Mouse (Mus musculus): Measurements from ENCODE around the gene Myoc. TPM values are rescaled to one million over a fixed set of nuclear protein-coding genes. Genes with fewer than 3 reads are reported as not detected.

The Myoc gene
- total and polyA plus RNA-seq, 3 experiments: 2.5 to 4.9 (median 3.3) TPM

- DNase-seq: peak; percentile 38 to 56
- H3K27me3 ChIP-seq (ENCODE audit: control insufficient read depth, insufficient read depth, low read length): no peaks in the 10 kb centered on the region
- H3K36me3 ChIP-seq (ENCODE audit: control insufficient read depth, insufficient read depth, low read length): no peaks in the 10 kb centered on the region
- WGBS: 42% methylated on average over 11 of the region's 11 CpGs
- no peak overlapping the region for H3K9ac ChIP-seq (ENCODE audit: low read depth, low read length)
- H3K27ac ChIP-seq: no peak overlapping the region
- TF ChIP-seq EP300 (IDR thresholded peaks at IDR 0.05; ENCODE audit: insufficient read depth, low read depth, low read length): no peak
- TF ChIP-seq CTCF (IDR thresholded peaks at IDR 0.05): no peak
- TF ChIP-seq POLR2A (IDR thresholded peaks at IDR 0.05; ENCODE audit: insufficient read depth, low read depth, low read length): no peak
- no peak overlapping the region for H3K4me3 ChIP-seq
- intact Hi-C loops (cut with DNase I): loop anchor here (10.0 kb wide), 2 partner anchors 306 to 686 kb away; partner anchors contain the start of gene 4930558K02Rik
- H3K4me1 ChIP-seq (ENCODE audit: control insufficient read depth, insufficient read depth, low read length): no peaks in the 10 kb centered on the region
- H3K79me2 ChIP-seq (replicated peaks; ENCODE audit: control insufficient read depth, insufficient read depth, low read length): no peaks in the 10 kb centered on the region
These were observed 21.4 kb downstream of the Myoc start for GRCm38 (mm10) chr1:162660276-162660860.

GRCm38 (mm10) chr1:162664826-162665475 lies 26.0 kb downstream of the Myoc start:
- H3K27ac ChIP-seq: no peak overlapping the region
- peak; percentile 67 to 70 for DNase-seq
- no peaks in the 10 kb centered on the region for H3K36me3 ChIP-seq (ENCODE audit: control insufficient read depth, insufficient read depth, low read length)
- no peak overlapping the region for H3K9ac ChIP-seq (ENCODE audit: low read depth, low read length)
- WGBS: 14% methylated on average over 10 of the region's 10 CpGs
- intact Hi-C loops (cut with DNase I): loop anchor here (1.0 to 10.0 kb wide), 4 partner anchors 93 to 690 kb away; partner anchors contain the start of genes 4930558K02Rik and Vamp4
- H3K4me3 ChIP-seq: no peak overlapping the region
- no peaks in the 10 kb centered on the region for H3K4me1 ChIP-seq (ENCODE audit: control insufficient read depth, insufficient read depth, low read length)
- H3K27me3 ChIP-seq (ENCODE audit: control insufficient read depth, insufficient read depth, low read length): no peaks in the 10 kb centered on the region
- TF ChIP-seq EP300 (IDR thresholded peaks at IDR 0.05; ENCODE audit: insufficient read depth, low read depth, low read length) (peak; percentile 93), CTCF (IDR thresholded peaks at IDR 0.05) (peak; percentile 83), POLR2A (IDR thresholded peaks at IDR 0.05; ENCODE audit: insufficient read depth, low read depth, low read length) (no peak)
- H3K79me2 ChIP-seq (replicated peaks; ENCODE audit: control insufficient read depth, insufficient read depth, low read length): no peaks in the 10 kb centered on the region

- TF ChIP-seq EP300 (IDR thresholded peaks at IDR 0.05; ENCODE audit: insufficient read depth, low read depth, low read length) (no peak), CTCF (IDR thresholded peaks at IDR 0.05) (no peak), POLR2A (IDR thresholded peaks at IDR 0.05; ENCODE audit: insufficient read depth, low read depth, low read length) (no peak)
- no peak overlapping the region for H3K27ac ChIP-seq
- no peaks in the 10 kb centered on the region; the same call in 1 of the 2 replicates for H3K36me3 ChIP-seq (ENCODE audit: control insufficient read depth, insufficient read depth, low read length)
- no peak overlapping the region for H3K4me3 ChIP-seq
- intact Hi-C loops (cut with DNase I): loop anchor here (1.0 to 10.0 kb wide), 4 partner anchors 93 to 691 kb away; partner anchors contain the start of genes 4930558K02Rik and Vamp4
- no peak overlapping the region for H3K9ac ChIP-seq (ENCODE audit: low read depth, low read length)
- 5% methylated on average over 11 of the region's 11 CpGs for WGBS
- H3K79me2 ChIP-seq (replicated peaks; ENCODE audit: control insufficient read depth, insufficient read depth, low read length): no peaks in the 10 kb centered on the region
- no peaks in the 10 kb centered on the region for H3K27me3 ChIP-seq (ENCODE audit: control insufficient read depth, insufficient read depth, low read length)
- H3K4me1 ChIP-seq (ENCODE audit: control insufficient read depth, insufficient read depth, low read length): no peaks in the 10 kb centered on the region
- no peak for DNase-seq
These were observed 26.7 kb downstream of the Myoc start for GRCm38 (mm10) chr1:162665486-162666174.

- Histone ChIP-seq H3K27ac (no peak overlapping the region), H3K9ac (ENCODE audit: low read depth, low read length) (no peak overlapping the region), H3K79me2 (replicated peaks; ENCODE audit: control insufficient read depth, insufficient read depth, low read length) (no peaks in the 10 kb centered on the region), H3K36me3 (ENCODE audit: control insufficient read depth, insufficient read depth, low read length) (peaks cover 1% of the 10 kb centered on the region; the same call in 1 of the 2 replicates), H3K4me3 (no peak overlapping the region), H3K27me3 (ENCODE audit: control insufficient read depth, insufficient read depth, low read length) (no peaks in the 10 kb centered on the region), H3K4me1 (ENCODE audit: control insufficient read depth, insufficient read depth, low read length) (no peaks in the 10 kb centered on the region)
- intact Hi-C loops (cut with DNase I): no loop called here
- WGBS: 63% methylated on average over 2 of the region's 2 CpGs
- TF ChIP-seq EP300 (IDR thresholded peaks at IDR 0.05; ENCODE audit: insufficient read depth, low read depth, low read length) (no peak), POLR2A (IDR thresholded peaks at IDR 0.05; ENCODE audit: insufficient read depth, low read depth, low read length) (no peak), CTCF (IDR thresholded peaks at IDR 0.05) (no peak)
- DNase-seq: no peak
These were observed 54.8 kb downstream of the Myoc start for GRCm38 (mm10) chr1:162693721-162694120.

- no peaks in the 10 kb centered on the region for H3K27me3 ChIP-seq (ENCODE audit: control insufficient read depth, insufficient read depth, low read length)
- no peaks in the 10 kb centered on the region for H3K79me2 ChIP-seq (replicated peaks; ENCODE audit: control insufficient read depth, insufficient read depth, low read length)
- no peaks in the 10 kb centered on the region for H3K4me1 ChIP-seq (ENCODE audit: control insufficient read depth, insufficient read depth, low read length)
- H3K4me3 ChIP-seq: no peak overlapping the region
- H3K36me3 ChIP-seq (ENCODE audit: control insufficient read depth, insufficient read depth, low read length): peaks cover 1% of the 10 kb centered on the region; the same call in 1 of the 2 replicates
- no peak overlapping the region for H3K9ac ChIP-seq (ENCODE audit: low read depth, low read length)
- H3K27ac ChIP-seq: no peak overlapping the region
- TF ChIP-seq POLR2A (IDR thresholded peaks at IDR 0.05; ENCODE audit: insufficient read depth, low read depth, low read length) (no peak), EP300 (IDR thresholded peaks at IDR 0.05; ENCODE audit: insufficient read depth, low read depth, low read length) (no peak), CTCF (IDR thresholded peaks at IDR 0.05) (no peak)
- intact Hi-C loops (cut with DNase I): no loop called here
- DNase-seq: no peak
- WGBS: 78% methylated on average over 6 of the region's 6 CpGs
These were observed 58.9 kb downstream of the Myoc start for GRCm38 (mm10) chr1:162697866-162698265.

Small RNAs within 50 kb of the gene (microRNA-seq; reads per million reads assigned to microRNA genes)
- gene Gm27616: 0 to 0.56 reads per million in 2 experiments

Other genes starting within 250 kb of the Myoc start
- gene Dnm3, start 161.1 kb upstream of the Myoc start, total RNA-seq (2021): 1 to 10 TPM; 5.9 to 7.8 TPM
- 1.5 and 2.9 TPM in 2 replicates for gene Dnm3, start 161.1 kb upstream of the Myoc start, polyA plus RNA-seq (2012; rRNA removed)
- 1 to 10 TPM; 4.1 to 5.4 TPM for gene Mettl13, start 90.6 kb upstream of the Myoc start, total RNA-seq (2021)
- 4.1 and 4.5 TPM in 2 replicates for gene Mettl13, start 90.6 kb upstream of the Myoc start, polyA plus RNA-seq (2012; rRNA removed)
- 10 to 100 TPM; 22.5 to 23.1 TPM for gene Vamp4, start 68.6 kb upstream of the Myoc start, total RNA-seq (2021)
- 6.8 and 11.8 TPM in 2 replicates for gene Vamp4, start 68.6 kb upstream of the Myoc start, polyA plus RNA-seq (2012; rRNA removed)
- not detected for gene Myocos, start 19.1 kb downstream of the Myoc start, total RNA-seq (2021)
- not detected in 2 replicates for gene Myocos, start 19.1 kb downstream of the Myoc start, polyA plus RNA-seq (2012; rRNA removed)
- 10 to 100 TPM; 71.7 to 72.0 TPM for gene Prrc2c, start 101.4 kb downstream of the Myoc start, total RNA-seq (2021)
- gene Prrc2c, start 101.4 kb downstream of the Myoc start, polyA plus RNA-seq (2012; rRNA removed): 20.0 and 24.3 TPM in 2 replicates
- gene Fmo4, start 174.8 kb downstream of the Myoc start, total RNA-seq (2021): under 1 TPM in 1 of 2 experiments, not detected in 1; 0.08 TPM
- gene Fmo4, start 174.8 kb downstream of the Myoc start, polyA plus RNA-seq (2012; rRNA removed): 0.20 and 0.23 TPM in 2 replicates
- gene Fmo1, start 227.5 kb downstream of the Myoc start, total RNA-seq (2021): 10 to 100 TPM; 33.4 to 33.6 TPM
- gene Fmo1, start 227.5 kb downstream of the Myoc start, polyA plus RNA-seq (2012; rRNA removed): 41.4 and 43.1 TPM in 2 replicates